Mouse (Mus musculus) olfactory bulb, adult 2 months (tissue): ENCODE measurements around the gene LTO1.

Source experiments
- CTCF ChIP-seq: fragments of 200-500 bp; IDR thresholded peaks from 2 replicates; pipeline ENCODE4 v1.5.1; 2012; ENCODE audit warnings: low read depth, mild to moderate bottlenecking, low read length, moderate library complexity; ENCODE audit not compliant: insufficient read depth
- POLR2A ChIP-seq: fragments of 200-500 bp; IDR thresholded peaks from 2 replicates; pipeline ENCODE4 v1.6.1; 2012; ENCODE audit warnings: mild to moderate bottlenecking, low read depth, low read length, moderate library complexity; ENCODE audit not compliant: insufficient read depth

- TF ChIP-seq CTCF = no peak
- TF ChIP-seq POLR2A = no peak
These were observed 27.2 kb upstream of the LTO1 start for GRCm38 (mm10) chr7:144887672-144888071.
